ENCODE assay signal across 7 mouse cellular contexts in genomic region chr6:108098171-108098845, GRCm38 (mm10). TPM values are rescaled to one million over a fixed set of nuclear protein-coding genes. Genes with fewer than 3 reads are reported as not detected.
DNase-seq lines count a peak whose midpoint lies in the region; ATAC-seq lines count a peak whose summit lies in the region.

No protein-coding gene starts in this region.

- H3K9ac ChIP-seq in limb, embryonic 11.5 days (ENCODE audit: low read length), result no peak overlapping the region
- no peak overlapping the region for H3K9ac ChIP-seq in midbrain, embryonic 15.5 days

- DNase-seq in adipocyte (ENCODE audit: low spot score), result peak; percentile 93
- DNase-seq in embryo, embryonic 11 days, result peak; percentile 88
- DNase-seq in heart, adult 8-10 months (ENCODE audit: low spot score), result peak; percentile 83
- peak; percentile 71 for DNase-seq in kidney, adult 18-20 months
- DNase-seq in limb, embryonic 11.5 days (ENCODE audit: low spot score), result peak; percentile 71
- DNase-seq in spleen, adult 12 weeks (ENCODE audit: low spot score), result peak; percentile 18

- H3K36me3 ChIP-seq in limb, embryonic 11.5 days (ENCODE audit: control insufficient read depth, insufficient read depth, low read length), result no peaks in the 10 kb centered on the region
- no peaks in the 10 kb centered on the region for H3K36me3 ChIP-seq in midbrain, embryonic 15.5 days (replicated peaks)

- WGBS in limb, embryonic 11.5 days, result 25% methylated on average over 9 of the region's 9 CpGs
- 17% methylated on average over 9 of the region's 9 CpGs for WGBS in midbrain, embryonic 15.5 days

- no peaks in the 10 kb centered on the region for H3K9me3 ChIP-seq in limb, embryonic 11.5 days (ENCODE audit: control insufficient read depth, low read length)
- H3K9me3 ChIP-seq in midbrain, embryonic 15.5 days, result no peaks in the 10 kb centered on the region

- no peak overlapping the region for H3K27ac ChIP-seq in limb, embryonic 11.5 days (replicated peaks; ENCODE audit: low read depth, low read length)
- no peak overlapping the region for H3K27ac ChIP-seq in midbrain, embryonic 15.5 days

- no peaks in the 10 kb centered on the region for H3K27me3 ChIP-seq in limb, embryonic 11.5 days (ENCODE audit: control insufficient read depth, insufficient read depth, low read length)
- H3K27me3 ChIP-seq in midbrain, embryonic 15.5 days (replicated peaks), result no peaks in the 10 kb centered on the region

- 0 out of 2 replicates have a peak, but pooled peaks have one; percentile 58 for ATAC-seq in limb, embryonic 11.5 days (ENCODE audit: insufficient number of reproducible peaks, low FRiP score, low TSS enrichment, low read depth)
- peak; percentile 90 for ATAC-seq in midbrain, embryonic 15.5 days (replicated peaks)

- no peaks in the 10 kb centered on the region for H3K4me1 ChIP-seq in limb, embryonic 11.5 days (ENCODE audit: control insufficient read depth, insufficient read depth, low read length)
- H3K4me1 ChIP-seq in midbrain, embryonic 15.5 days, result peaks cover 3% of the 10 kb centered on the region; the same call in 1 of the 2 replicates

- H3K4me3 ChIP-seq in limb, embryonic 11.5 days (ENCODE audit: low read depth, low read length), result no peak overlapping the region
- no peak overlapping the region for H3K4me3 ChIP-seq in midbrain, embryonic 15.5 days

- no peak overlapping the region for H3K4me2 ChIP-seq in limb, embryonic 11.5 days (ENCODE audit: low read depth, severe bottlenecking)
- H3K4me2 ChIP-seq in midbrain, embryonic 15.5 days, result peak overlapping the region; percentile 18; the same call in 1 of the 2 replicates

RNA-seq across cellular contexts. Expression of gene Setmar, which starts 33.5 kb away (rescaled TPM):
- total RNA-seq in heart, adult 8-10 months (2022), result 1 to 10 TPM; 2.9 to 5.0 (median 3.5) TPM
- polyA plus RNA-seq in limb, embryonic 11.5 days (2014; fragmentation: Nextera tagmentation; extraction: Ambion mirVana), result 8.7 and 8.9 TPM in 2 replicates
- polyA plus RNA-seq in midbrain, embryonic 15.5 days (2015; fragmentation: Nextera tagmentation; extraction: Ambion mirVana), result 6.5 and 7.0 TPM in 2 replicates

Comparison
In these comparisons a context has a peak if more than half of its experiments do, and no peak if none do; other contexts are left out.
1. DNase-seq: peak in every context shown above with its lines; median percentile 93 in adipocyte; 88 in embryo, embryonic 11 days; 83 in heart, adult 8-10 months; 71 in kidney, adult 18-20 months; 71 in limb, embryonic 11.5 days; 18 in spleen, adult 12 weeks.